Mouse (Mus musculus) adrenal gland, adult (tissue): ENCODE data around the gene Tubb3.
"Not testable (repeated sequence)": the region's sequence is repeated elsewhere in the genome, so short reads cannot be mapped to it uniquely, and the experiment has no call there.

ENCODE experiments used
- DNase-seq, 2 experiments: peaks; one replicate each; pipeline ENCODE4 v3.0.0; 2022 to 2023; ENCODE audit warnings: low spot score in 1 of 2; ENCODE audit not compliant: inconsistent age in 2 of 2

The Tubb3 gene

DNA sequence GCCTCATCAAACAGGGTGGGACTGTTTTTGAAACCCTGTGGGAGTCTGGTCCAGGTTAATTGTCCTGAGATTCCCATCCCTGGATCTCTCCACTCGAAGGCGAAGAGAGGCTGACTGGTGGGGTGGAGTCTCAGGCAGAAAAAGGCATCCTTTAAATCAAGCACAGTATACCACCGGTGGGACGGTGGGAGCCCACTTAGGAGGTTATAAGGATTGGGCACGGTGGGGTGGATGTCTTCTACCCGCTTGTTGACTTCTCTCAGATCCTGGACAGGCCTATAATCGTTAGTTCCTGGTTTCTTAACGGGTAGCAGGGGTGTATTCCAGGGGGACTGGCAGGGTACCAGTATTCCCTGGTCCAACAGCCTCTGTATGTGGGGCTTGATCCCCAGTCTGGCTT lies 19.7 kb downstream of the Tubb3 start:
- DNase-seq, result not testable (repeated sequence)

DNA sequence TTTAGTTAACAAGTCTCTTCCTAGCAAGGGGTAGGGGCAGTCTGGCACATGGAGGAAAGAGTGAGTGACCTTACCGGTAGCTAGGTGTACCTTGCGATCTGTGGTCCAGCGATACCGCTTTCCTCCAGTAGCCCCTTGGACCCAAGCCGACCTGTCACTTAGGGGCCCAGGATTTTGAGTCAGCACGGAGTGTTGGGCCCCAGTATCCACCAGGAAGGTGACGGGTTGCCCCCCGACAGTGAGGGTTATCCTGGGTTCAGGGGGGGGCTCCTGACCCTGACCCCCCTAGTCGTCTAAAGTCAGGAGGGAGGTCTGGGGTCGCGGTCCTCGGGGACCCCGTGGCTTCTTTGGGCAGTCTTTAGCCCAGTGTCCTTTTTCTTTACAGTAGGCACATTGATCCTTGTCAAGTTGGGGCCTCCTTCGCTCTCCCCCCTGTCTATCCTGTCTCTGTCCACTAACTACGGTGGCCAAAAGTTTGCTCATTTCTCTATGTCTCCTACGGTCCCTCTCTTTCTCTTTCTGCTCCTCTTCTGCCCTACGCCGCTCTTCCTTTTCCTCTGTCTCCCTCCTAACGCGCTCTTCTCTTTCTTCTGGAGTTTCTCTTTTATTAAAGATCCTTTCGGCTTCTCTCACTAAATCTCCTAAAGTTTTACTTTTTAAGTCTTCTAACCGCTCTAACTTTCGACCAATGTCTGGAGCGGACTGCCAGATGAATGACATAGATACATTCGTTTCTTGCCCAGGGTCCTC lies 20.6 kb downstream of the Tubb3 start:
- no peak for DNase-seq

DNA sequence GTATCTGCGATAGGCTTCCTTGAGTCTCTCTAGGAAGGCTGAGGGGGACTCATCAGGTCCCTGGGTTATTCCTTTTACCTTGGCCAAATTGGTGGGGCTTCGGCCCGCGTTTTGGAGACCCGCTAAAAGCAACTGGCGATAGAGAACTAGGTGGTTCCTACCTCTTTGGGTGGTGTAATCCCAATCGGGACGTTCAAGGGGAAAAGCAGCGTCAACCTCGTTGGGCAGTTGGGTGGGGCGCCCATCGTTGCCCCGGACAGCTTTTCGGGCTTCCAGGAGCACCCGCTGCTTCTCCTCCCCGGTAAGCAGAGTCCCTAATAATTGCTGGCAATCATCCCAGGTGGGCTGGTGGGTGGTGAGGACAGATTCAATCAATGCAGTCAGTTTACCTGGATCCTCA lies 21.2 kb downstream of the Tubb3 start:
- DNase-seq, result no peak

DNA sequence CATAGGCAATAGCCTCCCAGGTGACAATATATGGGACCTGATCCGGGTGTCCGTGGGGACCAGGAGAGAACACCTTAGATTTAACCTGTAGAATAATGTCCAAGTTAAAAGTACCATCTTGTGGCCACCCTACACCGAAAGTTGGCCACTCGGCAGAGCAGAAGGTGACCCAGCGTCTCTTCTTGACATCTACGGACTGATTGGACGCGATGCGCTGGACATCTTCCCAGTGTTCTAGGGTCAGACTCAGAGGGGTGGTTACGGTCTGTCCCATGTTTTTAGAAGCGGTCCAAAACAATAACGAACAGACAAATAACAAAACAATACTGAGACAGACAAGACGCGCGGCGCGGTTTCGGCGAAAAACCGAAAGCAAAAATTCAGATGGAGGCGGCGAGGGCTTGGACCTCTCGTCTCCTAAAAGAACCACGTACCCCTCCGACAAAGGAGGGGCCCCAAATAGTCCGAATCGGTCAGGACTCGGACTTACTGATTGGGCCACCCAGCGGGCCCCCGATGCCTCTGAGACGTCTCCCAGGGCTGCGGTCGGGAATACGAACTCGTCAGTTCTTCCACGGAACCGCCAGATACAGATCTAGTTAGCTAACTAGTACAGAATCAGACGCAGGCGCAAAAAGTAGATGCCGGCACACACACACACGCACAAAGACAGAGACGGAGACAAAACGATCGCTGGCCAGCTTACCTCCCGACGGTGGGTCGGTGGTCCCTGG lies 22.2 kb downstream of the Tubb3 start:
- DNase-seq, result not testable (repeated sequence)

DNA sequence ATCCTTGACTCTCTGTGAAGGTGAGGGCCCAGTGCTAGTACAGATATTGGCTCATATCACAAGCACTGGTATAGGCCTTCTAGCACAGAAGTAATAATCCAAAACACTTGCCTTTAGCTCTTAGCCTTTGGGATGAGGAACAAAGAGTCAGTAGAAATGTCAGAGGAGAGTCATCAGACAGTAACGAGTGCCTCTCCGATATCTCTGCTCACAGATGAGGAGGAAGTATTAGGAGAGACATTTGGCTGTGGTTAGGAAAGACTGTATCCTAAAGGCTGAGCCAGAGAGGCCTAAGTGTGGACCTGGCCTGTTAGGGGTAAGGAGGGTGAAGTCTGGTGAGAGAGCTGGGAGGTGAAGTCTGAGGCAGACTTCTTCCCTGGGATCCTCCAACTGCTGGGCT lies 30.6 kb downstream of the Tubb3 start:
- no peak for DNase-seq

DNA sequence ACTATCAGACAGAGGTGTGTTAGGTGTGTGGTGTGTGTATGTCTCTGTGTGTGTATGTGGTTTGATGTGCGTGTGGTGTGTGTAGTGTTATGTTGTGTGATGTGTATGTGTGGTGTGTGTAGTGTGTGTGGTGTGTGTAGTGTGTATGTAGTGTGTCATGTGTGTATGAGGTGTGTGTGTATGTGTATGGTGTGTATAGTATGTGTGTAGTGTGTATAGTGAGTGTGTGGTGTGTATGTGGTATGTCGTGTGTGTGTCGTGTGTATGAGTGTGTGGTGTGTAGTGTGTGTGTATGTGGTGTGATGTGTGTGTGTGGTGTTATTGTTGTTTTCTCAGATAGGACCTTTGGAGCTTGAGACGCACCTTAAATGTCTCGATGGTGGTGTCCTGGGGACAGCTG lies 31.1 kb downstream of the Tubb3 start:
- DNase-seq, result no peak

DNA sequence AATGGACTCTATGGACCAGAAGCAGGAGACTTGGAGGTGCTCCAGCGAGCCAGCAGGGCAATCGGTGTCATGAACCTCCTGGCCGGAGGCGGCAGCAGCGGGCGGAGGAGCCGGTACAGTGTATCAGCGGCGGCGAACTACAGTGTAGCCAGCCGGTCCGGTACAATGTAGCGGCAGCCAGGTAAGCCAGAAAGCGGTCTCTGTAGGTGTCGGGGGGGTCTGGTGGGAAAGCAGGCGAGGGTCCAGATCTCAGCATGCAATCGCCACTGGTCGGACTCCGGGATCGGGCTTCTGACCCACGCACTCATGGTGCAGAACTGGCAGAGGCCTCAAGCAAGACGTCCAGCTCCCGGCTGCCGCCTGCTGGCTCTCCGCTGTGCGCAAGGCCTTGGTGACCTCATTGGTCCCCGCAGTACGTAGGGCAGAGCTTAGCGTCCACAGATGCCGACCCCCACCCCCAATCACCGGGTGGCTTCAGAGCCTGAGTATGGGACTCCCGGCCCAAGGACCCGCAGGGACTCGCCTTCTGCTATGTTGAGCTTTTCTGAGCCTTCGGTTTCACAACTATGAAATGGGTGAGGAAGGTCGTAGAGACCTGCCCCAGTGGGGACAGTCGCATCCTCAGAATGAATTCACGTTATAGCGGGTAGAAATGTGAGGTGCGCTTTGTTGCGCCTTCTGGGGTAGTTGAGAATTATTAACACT lies 31.8 kb downstream of the Tubb3 start:
- DNase-seq, result peak; percentile 92 to 99

DNA sequence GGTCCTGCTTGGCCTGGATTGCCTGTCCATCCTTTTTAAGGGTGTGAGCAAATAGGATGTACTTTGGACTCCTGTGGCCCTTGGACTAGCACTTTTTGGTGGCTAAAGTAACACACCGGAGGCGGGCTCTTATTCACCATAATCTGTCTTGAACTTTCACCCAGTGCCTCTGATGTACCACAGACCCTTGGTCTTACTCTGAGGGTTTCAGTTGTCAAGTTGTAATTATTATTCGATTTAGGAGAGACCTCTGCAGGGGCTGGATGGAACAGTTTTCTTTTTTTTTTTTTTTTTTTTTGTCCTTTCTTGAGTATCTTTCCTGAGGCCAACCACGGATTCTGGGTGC lies 32.3 kb downstream of the Tubb3 start:
- DNase-seq, result no peak

DNA sequence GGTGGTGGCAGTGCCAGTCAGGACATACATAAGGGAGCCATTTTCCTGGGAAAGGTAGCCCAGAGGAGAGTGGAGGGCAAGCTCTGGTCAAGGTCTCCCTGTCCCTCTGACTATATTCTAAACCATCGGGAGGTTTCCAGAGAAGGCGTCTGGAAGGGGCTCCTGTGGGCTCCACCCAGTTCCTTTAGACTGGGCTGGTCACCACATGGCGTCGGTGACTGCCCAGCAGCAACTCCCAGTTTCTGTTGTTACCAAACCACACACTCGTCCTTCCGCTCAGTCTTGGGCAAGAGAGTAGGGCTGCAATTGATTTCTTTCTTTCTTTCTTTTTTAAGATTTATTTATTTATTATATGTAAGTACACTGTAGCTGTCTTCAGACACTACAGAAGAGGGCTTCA lies 32.9 kb downstream of the Tubb3 start:
- no peak for DNase-seq

DNA sequence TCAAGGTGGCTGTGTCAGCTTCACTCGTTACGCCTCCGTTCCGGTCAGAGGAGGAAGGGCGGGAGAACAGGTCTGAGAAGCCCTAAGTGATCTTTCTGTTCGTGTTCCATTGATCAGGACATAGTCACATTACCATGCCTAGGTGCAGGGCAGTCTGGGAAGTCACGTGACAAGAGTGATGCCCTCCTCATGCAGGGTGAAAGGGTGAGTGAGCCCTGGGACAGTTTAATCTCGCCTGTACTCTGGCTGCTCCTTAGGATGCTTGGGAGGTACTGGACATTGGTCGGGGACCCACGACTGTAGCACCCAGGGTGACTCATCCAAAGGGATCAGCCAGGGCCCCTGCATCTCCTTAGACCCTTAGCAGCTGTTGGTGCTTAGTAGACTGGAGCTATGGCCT lies 34.8 kb downstream of the Tubb3 start:
- no peak for DNase-seq

DNA sequence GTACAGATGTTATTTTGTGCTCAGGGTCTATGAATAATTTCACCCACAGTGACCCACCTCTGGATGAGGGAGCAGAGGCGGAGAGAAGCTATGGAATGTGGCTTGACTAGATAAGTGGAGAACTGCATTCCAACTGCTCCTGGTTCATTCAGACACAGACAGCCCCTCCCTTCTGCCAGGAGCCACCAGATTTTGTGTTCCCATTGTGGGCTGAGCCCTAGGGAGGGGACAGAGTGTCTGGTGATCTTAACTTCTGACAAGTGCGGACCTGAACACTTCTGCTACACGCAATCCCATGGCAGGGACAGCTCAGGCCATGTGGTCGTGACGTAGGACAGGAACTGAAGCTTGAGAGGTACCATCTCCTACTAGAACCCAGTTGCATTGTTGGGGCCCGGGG lies 35.6 kb downstream of the Tubb3 start:
- DNase-seq, result no peak

DNA sequence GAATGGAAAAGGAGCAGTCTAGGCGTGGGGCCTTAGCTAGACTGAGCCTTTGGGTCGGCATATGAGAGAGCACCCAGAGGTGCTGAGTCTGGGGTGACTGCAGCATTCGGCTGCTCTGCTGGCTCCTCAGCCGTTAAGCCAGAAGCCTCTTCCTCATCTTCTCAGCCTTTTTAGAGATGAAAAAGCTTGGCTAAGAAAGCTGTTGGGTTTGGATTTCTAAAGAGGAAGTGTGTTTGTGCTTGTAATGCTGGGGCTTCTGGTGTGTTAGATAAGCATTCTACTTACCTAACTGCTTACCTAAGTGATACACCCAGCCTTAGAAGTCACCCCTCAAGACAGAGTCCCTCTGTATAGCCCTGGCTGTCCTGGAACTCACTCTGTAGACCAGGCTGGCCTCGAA lies 39.6 kb downstream of the Tubb3 start:
- DNase-seq, result no peak

DNA sequence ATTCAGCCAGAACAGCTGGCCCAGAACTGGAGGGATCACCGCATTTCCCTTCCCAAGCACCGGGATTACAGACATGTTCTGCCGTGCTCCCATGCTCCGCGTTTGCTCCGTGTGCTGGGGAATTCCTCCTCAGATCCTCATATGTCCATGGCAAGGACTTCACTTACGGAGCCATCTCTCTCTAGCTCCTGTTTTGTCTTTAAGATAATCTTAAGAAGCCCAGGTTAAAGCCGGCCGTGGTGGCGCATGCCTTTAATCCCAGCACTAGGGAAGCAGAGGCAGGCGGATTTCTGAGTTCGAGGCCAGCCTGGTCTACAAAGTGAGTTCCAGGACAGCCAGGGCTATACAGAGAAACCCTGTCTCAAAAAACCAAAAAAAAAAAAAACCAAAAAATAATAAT lies 40.5 kb downstream of the Tubb3 start:
- not testable (repeated sequence) for DNase-seq

DNA sequence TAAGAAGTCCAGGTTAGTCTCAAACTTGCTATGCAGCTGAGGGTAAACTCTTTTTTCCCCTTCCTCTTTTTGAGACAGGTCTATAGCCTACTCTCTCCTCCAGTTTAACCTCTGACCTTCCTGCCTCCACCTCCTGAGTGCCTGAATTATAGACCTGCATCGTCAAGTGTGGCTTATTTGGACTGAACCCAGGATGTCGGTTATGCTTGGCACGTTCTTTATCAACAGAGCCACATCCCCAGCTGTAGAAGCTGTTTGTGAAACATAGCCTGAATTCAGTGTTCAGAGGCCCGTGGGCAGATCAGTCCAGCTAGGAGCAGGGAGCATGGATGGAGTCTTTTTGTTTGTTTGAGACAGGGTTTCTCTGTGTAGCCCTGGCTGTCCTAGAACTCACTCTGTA lies 40.9 kb downstream of the Tubb3 start:
- DNase-seq, result no peak

DNA sequence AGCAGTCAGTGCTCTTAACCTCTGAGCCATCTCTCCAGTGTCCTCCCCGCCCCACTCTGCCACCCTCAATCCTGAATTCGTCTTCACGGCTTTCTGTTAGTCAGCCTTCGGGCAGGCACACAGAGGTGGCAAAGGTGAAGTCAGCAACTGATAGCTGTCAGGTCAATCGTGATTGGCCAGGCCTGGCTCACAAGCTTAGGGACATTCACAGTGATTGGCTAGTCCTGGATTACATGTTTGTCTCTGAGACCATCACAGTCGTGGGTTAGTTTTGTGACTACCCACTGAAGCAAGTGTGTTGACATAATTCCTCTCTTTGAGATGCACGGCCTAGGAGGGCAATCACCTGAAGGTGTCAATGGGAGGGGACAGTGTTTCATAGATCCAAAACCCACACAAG lies 42.1 kb downstream of the Tubb3 start:
- DNase-seq, result no peak

DNA sequence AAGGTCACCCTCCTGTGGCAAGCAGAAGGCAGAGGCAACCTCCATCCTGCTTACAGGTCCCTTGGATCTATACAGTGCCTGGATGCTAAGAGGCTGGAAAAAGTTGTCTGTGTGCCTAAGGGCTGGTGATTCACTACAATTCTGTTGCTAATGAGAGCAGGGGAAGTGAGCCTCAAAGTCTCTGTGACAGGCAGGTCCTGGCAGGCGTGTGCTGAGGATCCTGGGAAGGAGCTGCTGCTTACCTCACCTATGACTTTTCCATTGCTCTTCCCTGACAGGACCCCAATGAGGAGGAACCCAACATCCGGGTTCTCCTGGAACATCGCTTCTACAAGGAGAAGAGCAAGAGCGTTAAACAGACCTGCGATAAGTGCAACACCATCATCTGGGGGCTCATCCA lies 42.7 kb downstream of the Tubb3 start:
- DNase-seq, result no peak

DNA sequence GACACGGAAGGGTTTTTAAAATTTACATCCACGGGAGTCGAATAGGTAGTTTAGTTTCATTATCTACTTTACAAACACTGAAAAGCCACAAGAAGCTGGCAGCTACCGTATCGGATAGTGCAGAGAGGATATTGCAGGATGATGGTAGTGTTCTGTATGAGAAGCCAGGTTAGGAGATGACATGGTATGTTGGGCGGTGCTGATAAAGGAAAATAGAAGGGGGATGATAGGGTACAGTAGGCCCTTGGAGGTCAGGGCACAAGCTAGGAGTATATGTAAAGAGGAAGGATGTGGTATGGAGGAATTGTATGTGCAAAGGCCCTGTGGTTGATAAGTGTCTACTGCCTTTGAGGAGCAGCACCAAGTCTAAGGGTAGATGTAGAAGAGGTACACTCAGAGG lies 43.3 kb downstream of the Tubb3 start:
- no peak for DNase-seq

DNA sequence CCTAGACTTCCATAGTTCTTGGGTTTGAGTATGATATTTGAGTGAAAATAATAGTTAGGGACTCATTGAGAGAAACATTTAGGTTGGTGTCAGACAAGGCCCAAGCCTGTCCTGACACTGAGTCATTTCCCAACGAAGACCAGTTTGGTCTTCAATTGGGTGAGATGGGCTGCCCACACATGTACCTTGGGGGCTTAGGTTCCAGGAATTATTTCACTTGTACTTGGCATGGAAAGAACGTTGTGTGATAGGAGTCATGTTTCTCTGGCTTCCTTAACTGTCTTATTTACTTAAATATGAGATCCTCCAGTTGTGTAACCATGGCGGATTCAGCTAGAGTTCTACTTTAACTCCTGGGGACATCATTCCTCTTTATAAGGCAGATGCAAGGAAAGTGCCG lies 52.4 kb downstream of the Tubb3 start:
- DNase-seq, result no peak

DNA sequence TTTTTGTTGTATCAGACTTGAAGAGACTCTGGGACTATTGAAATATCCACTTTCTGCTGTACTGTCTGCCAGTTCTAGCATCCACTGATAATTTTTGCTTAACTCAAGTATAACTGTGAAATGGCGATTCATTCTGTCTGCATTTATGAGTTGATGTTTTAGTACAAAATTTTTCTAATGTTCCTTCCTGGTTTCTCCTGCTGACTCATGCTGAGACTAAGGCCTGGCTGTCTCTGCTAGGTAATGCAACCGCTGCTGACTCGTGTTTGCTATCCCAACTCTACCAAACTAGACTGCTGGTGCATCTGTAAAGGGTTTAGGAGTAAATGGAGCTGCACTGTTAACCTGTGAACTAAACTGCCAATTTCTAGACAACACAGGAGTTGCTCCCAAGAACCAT lies 56.3 kb downstream of the Tubb3 start:
- DNase-seq, result no peak
